Mouse (Mus musculus) left cerebral cortex, postnatal 36 days (tissue): ENCODE data around the gene Hs6st1. TPM values are rescaled to one million over a fixed set of nuclear protein-coding genes. Genes with fewer than 3 reads are reported as not detected.
"Not testable (repeated sequence)": the region's sequence is repeated elsewhere in the genome, so short reads cannot be mapped to it uniquely, and the experiment has no call there.

Experiments used
- DNase-seq, 2 experiments: peaks; one replicate each; pipeline ENCODE4 v3.0.0; 2021 to 2022; ENCODE audit warnings: low spot score in 2 of 2, mixed read lengths in 1 of 2
- intact Hi-C: fragments of 180-260 bp; cut with DNase I; formaldehyde crosslinking; loops from one replicate; pipeline ENCODE4 v1.15.1; 2025
- total RNA-seq, 2 experiments: library from RNA; stranded (reverse); gene quantifications; 2 replicates each; pipeline ENCODE4 v1.2.3; 2021

Gene Hs6st1
- total RNA-seq: 10 to 100 TPM; 56.1 to 58.6 TPM

- DNase-seq: peak; percentile 91 to 97
- intact Hi-C loops: loop anchor here (10.0 kb wide), 2 partner anchors 187 to 193 kb away; no protein-coding TSS in a partner anchor
Measured at GRCm38 (mm10) chr1:36068076-36068475, at the start of gene Hs6st1. TSS of gene Hs6st1 (plus strand) at chr1:36068400.

GRCm38 (mm10) chr1:36018617-36019016 lies 49.6 kb upstream of the Hs6st1 start:
- intact Hi-C loops: no loop called here
- DNase-seq: no peak

- no peak for DNase-seq
- intact Hi-C loops: no loop called here
Measured at GRCm38 (mm10) chr1:36019161-36019560, 49.0 kb upstream of the Hs6st1 start.

- no peak for DNase-seq
- intact Hi-C loops: no loop called here
Measured at GRCm38 (mm10) chr1:36020315-36020714, 47.9 kb upstream of the Hs6st1 start.

GRCm38 (mm10) chr1:36030421-36030821 lies 37.8 kb upstream of the Hs6st1 start:
- DNase-seq: peak; percentile 70 to 72
- intact Hi-C loops: no loop called here

GRCm38 (mm10) chr1:36038769-36039168 lies 29.4 kb upstream of the Hs6st1 start:
- DNase-seq: no peak
- intact Hi-C loops: no loop called here

- intact Hi-C loops: no loop called here
- no peak for DNase-seq
Measured at GRCm38 (mm10) chr1:36042072-36042471, 26.1 kb upstream of the Hs6st1 start.

- intact Hi-C loops: not testable (repeated sequence)
Measured at GRCm38 (mm10) chr1:36043793-36044192, 24.4 kb upstream of the Hs6st1 start.

GRCm38 (mm10) chr1:36044288-36044687 lies 23.9 kb upstream of the Hs6st1 start:
- no peak for DNase-seq
- intact Hi-C loops: no loop called here

More at GRCm38 (mm10) chr1:36043793-36044192, 24.4 kb upstream of the Hs6st1 start:
- DNase-seq: not testable (repeated sequence)

GRCm38 (mm10) chr1:36052672-36053071 lies 15.5 kb upstream of the Hs6st1 start:
- DNase-seq: no peak
- intact Hi-C loops: no loop called here

- intact Hi-C loops: no loop called here
- DNase-seq: no peak
Measured at GRCm38 (mm10) chr1:36053566-36053965, 14.6 kb upstream of the Hs6st1 start.

- intact Hi-C loops: no loop called here
- no peak for DNase-seq
Measured at GRCm38 (mm10) chr1:36054182-36054966, 13.8 kb upstream of the Hs6st1 start.

GRCm38 (mm10) chr1:36054967-36055357 lies 13.2 kb upstream of the Hs6st1 start:
- DNase-seq: no peak
- intact Hi-C loops: no loop called here

- no peak for DNase-seq
- intact Hi-C loops: no loop called here
Measured at GRCm38 (mm10) chr1:36059351-36059750, 8.8 kb upstream of the Hs6st1 start.

- no peak for DNase-seq
- intact Hi-C loops: loop anchor here (10.0 kb wide), 2 partner anchors 185 to 195 kb away; no protein-coding TSS in a partner anchor
Measured at GRCm38 (mm10) chr1:36059959-36060953, 7.9 kb upstream of the Hs6st1 start.

GRCm38 (mm10) chr1:36061211-36061915 lies 6.8 kb upstream of the Hs6st1 start:
- DNase-seq: no peak
- intact Hi-C loops: loop anchor here (10.0 kb wide), 2 partner anchors 187 to 193 kb away; no protein-coding TSS in a partner anchor

- intact Hi-C loops: loop anchor here (10.0 kb wide), 2 partner anchors 187 to 193 kb away; no protein-coding TSS in a partner anchor
Measured at GRCm38 (mm10) chr1:36062088-36062805, 6.0 kb upstream of the Hs6st1 start.

GRCm38 (mm10) chr1:36062826-36063640 lies 5.2 kb upstream of the Hs6st1 start:
- no peak for DNase-seq
- intact Hi-C loops: loop anchor here (10.0 kb wide), 2 partner anchors 188 to 192 kb away; no protein-coding TSS in a partner anchor

More at GRCm38 (mm10) chr1:36062088-36062805, 6.0 kb upstream of the Hs6st1 start:
- no peak for DNase-seq
